Mouse (Mus musculus) forebrain, embryonic 16.5 days (tissue): Measurements from ENCODE around the gene Wdr19. TPM values are rescaled to one million over a fixed set of nuclear protein-coding genes. Genes with fewer than 3 reads are reported as not detected.

Experiments used
- ATAC-seq: fragments of 200-750 bp; cut with Nextera tagmentation; 2 replicates; pipeline ENCODE4 v1.8.0; 2017; ENCODE audit warnings: mild to moderate bottlenecking, moderate library complexity
- H3K27ac ChIP-seq: fragments of 300-500 bp; sonication (generic); 2 replicates; pipeline ENCODE4 v1.5.1; 2014; ENCODE audit warnings: low read length, control low read depth
- H3K27me3 ChIP-seq: fragments of 300-500 bp; sonication (generic); replicated peaks from 2 replicates; pipeline ENCODE4 v1.6.1; 2014; ENCODE audit warnings: low read length; ENCODE audit not compliant: control insufficient read depth, insufficient read depth
- H3K36me3 ChIP-seq: fragments of 300-500 bp; sonication (generic); 2 replicates; pipeline ENCODE4 v1.6.1; 2014; ENCODE audit not compliant: control insufficient read depth, insufficient read depth
- H3K4me1 ChIP-seq: fragments of 300-500 bp; sonication (generic); replicated peaks from 2 replicates; pipeline ENCODE4 v1.6.1; 2014; ENCODE audit warnings: low read length; ENCODE audit not compliant: control insufficient read depth, insufficient read depth
- H3K4me2 ChIP-seq: fragments of 300-500 bp; sonication (generic); 2 replicates; pipeline ENCODE4 v1.6.1; 2014; ENCODE audit warnings: mild to moderate bottlenecking, low read length, control low read depth
- H3K4me3 ChIP-seq: fragments of 300-500 bp; sonication (generic); replicated peaks from 2 replicates; pipeline ENCODE4 v1.5.1; 2014; ENCODE audit warnings: mild to moderate bottlenecking, low read length, control low read depth
- H3K9ac ChIP-seq: fragments of 300-500 bp; sonication (generic); replicated peaks from 2 replicates; pipeline ENCODE4 v1.6.1; 2014; ENCODE audit warnings: low read depth, low read length, control low read depth
- H3K9me3 ChIP-seq: fragments of 300-500 bp; sonication (generic); 2 replicates; pipeline ENCODE4 v1.6.1; 2016; ENCODE audit warnings: low read length; ENCODE audit not compliant: control insufficient read depth
- WGBS: fragments of 180-500 bp; shearing (Covaris S2); extraction: QIAGEN DNeasy Blood & Tissue Kit; methylation state at CpG from one replicate; pipeline ENCODE4 v1.1.7; 2014; 5-methylcytosine and 5-hydroxymethylcytosine counted together
- polyA plus RNA-seq: library from polyadenylated mRNA; unstranded; fragments of >200 nt; fragmentation: Nextera tagmentation; extraction: Ambion mirVana; gene quantifications from 2 replicates; pipeline ENCODE4 v1.2.1, GENCODE M21; 2015

The Wdr19 gene
- polyA plus RNA-seq, 1 experiment from 2014 or later, result 13.6 TPM

DNA sequence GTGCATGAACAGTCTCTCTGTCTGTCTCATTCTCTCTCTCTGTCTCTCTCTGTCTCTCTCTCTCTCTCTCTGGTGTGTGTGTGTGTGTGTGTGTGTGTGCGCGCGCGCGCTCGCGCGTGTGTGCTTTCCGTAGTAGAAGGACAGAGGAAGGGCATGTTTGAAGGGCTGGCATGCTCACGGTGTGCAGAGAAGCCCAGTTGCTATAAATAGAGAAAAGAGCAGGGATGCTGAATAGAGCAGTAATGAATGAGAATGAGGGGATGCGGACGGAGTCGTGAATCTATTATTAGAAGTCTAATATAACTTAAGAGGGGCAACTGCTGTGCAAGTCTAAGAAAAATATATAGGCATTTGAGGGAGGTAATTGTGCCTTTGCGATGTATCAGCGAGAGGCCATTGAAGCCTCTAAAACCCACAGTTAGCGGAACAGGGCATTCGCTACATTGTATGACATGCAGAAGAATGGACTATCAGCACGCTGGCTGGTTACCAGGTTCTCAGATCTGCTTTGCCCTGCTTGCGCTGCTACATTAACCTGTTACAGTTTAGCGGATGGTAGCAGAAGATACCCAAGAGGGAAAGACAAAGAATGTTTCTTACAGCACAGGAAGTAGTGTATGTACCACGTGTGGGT, 18.2 kb upstream of the Wdr19 start:
- peak; percentile 68 for ATAC-seq
- Histone ChIP-seq H3K9me3 (no peaks in the 10 kb centered on the region), H3K36me3 (no peaks in the 10 kb centered on the region), H3K9ac (0 out of 2 replicates have a peak overlapping the region, but pooled peaks have one; percentile 5), H3K27me3 (no peaks in the 10 kb centered on the region), H3K4me2 (peak overlapping the region; percentile 21; the same call in 1 of the 2 replicates), H3K4me1 (peaks cover 21% of the 10 kb centered on the region), H3K4me3 (no peak overlapping the region), H3K27ac (peak overlapping the region; percentile 36; the same call in 1 of the 2 replicates)
- WGBS, result 50% methylated on average over 21 of the region's 21 CpGs

DNA sequence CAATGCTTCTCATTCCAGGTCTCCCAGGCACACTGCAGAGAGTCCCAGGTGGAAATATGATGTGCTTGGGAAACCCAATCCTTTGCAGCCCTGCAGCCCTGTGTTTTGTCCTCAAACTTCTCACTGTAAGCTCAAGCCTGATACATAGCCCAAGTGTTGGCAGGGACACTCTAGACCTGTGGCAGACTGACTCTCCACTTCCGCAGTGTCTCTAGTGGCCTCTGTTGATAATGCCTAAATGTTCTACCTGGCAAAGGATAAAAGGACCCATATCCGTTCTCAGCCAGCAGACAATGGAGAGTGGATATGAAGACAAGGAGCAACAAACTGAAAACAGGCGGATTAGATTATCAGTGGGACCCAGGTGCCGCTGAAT, 17.7 kb upstream of the Wdr19 start:
- peaks cover 18% of the 10 kb centered on the region for H3K4me1 ChIP-seq
- no peak overlapping the region for H3K9ac ChIP-seq
- no peaks in the 10 kb centered on the region for H3K27me3 ChIP-seq
- no peaks in the 10 kb centered on the region for H3K9me3 ChIP-seq
- 74% methylated on average over 4 of the region's 4 CpGs for WGBS
- no peak overlapping the region; the same call in 1 of the 2 replicates for H3K27ac ChIP-seq
- no peak overlapping the region for H3K4me2 ChIP-seq
- H3K4me3 ChIP-seq, result no peak overlapping the region
- no peaks in the 10 kb centered on the region for H3K36me3 ChIP-seq
- 0 out of 2 replicates have a peak, but pooled peaks have one; percentile 11 for ATAC-seq

DNA sequence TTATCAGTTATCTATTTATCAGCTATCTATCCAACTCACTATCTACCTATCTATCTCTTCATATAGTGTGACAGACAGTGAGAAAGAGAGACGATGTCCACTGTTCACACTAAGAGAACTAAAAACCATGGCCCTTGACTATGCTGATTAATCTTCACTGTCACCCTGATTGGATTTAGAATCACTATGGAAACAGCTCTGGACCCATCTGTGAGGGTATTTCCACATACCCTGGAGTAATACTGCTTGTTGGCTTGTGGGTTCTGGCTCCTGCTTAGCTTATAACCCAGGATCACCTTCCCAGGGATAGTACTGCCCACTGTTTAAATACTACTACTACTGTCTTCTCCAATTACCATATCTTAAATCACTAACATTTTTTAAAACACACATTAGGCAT, 17.2 kb upstream of the Wdr19 start:
- Histone ChIP-seq H3K36me3 (no peaks in the 10 kb centered on the region), H3K9ac (no peak overlapping the region), H3K9me3 (no peaks in the 10 kb centered on the region), H3K4me1 (peaks cover 13% of the 10 kb centered on the region), H3K4me2 (no peak overlapping the region), H3K27ac (no peak overlapping the region), H3K27me3 (no peaks in the 10 kb centered on the region), H3K4me3 (no peak overlapping the region)
- 82% methylated on average over 1 of the region's 1 CpGs for WGBS
- ATAC-seq, result no peak

DNA sequence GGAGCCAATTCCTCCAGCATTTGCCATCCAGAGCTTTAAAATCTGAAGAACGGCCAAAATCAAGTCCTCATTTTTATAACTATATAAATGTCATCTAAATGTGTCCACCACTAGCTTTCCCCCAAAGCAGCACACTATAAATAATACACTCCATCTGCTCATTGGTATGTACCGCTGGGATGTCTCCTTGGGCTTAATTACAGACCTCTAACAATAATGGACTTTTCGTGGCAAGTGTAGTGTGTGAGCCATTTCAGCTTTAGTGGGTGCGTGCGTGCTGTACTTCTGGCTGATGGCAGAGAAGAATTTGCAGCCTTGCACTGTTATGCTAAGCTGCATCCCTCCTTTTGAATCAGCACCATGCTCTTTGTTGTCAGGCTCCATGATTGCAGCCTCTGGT, 7.9 kb upstream of the Wdr19 start:
- no peak overlapping the region for H3K27ac ChIP-seq
- peaks cover 3% of the 10 kb centered on the region; the same call in 1 of the 2 replicates for H3K9me3 ChIP-seq
- no peak overlapping the region for H3K4me2 ChIP-seq
- no peak overlapping the region for H3K4me3 ChIP-seq
- WGBS, result 74% methylated on average over 5 of the region's 5 CpGs
- H3K27me3 ChIP-seq, result no peaks in the 10 kb centered on the region
- H3K4me1 ChIP-seq, result no peaks in the 10 kb centered on the region
- peak; percentile 66 for ATAC-seq
- H3K9ac ChIP-seq, result no peak overlapping the region
- no peaks in the 10 kb centered on the region for H3K36me3 ChIP-seq

DNA sequence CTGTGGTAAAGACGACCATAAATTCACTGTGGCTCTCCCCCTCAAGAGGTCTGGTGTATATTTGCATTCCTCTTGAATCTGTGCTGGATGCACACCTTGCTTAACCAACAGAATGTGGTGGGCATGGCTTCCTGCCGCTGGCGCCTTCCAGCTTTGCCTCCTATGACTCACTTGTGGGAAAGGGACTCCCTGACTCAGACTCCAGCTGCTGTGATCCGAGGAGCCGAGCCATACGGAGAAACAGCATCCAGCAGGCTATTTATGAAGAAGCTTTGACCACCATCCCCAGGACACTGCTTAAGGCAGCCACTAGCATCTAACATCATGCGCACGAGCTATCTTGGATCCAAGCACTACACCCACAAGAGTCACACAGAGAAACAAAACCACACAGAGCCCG, 5.1 kb upstream of the Wdr19 start:
- Histone ChIP-seq H3K4me3 (no peak overlapping the region), H3K9ac (no peak overlapping the region), H3K4me1 (0 out of 2 replicates have a peak, but pooled peaks cover 2% of the 10 kb centered on the region), H3K27me3 (no peaks in the 10 kb centered on the region), H3K36me3 (no peaks in the 10 kb centered on the region), H3K27ac (no peak overlapping the region), H3K4me2 (no peak overlapping the region), H3K9me3 (peaks cover 3% of the 10 kb centered on the region; the same call in 1 of the 2 replicates)
- ATAC-seq, result no peak
- 94% methylated on average over 9 of the region's 9 CpGs for WGBS

DNA sequence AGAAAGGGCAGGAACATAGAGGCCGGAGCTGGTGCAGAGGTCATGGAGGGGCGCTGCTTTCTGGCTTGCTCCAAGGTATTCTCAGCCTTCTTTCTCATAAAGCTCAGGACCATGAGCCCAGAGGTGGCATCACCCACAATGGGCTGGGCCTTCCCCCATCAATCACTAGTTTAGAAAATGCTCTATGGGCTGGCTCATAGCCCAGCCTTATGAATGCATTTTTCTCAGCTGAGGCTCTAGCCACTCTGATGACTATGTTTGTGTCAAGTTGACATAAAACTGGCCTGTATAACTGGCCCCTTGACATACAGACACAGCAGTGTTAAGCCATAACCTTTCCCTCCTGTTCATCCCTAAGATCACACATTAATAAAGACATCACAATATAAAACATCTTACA, 5.2 kb downstream of the Wdr19 start:
- Histone ChIP-seq H3K9ac (no peak overlapping the region), H3K27me3 (no peaks in the 10 kb centered on the region), H3K4me1 (peaks cover 7% of the 10 kb centered on the region), H3K4me3 (no peak overlapping the region), H3K9me3 (no peaks in the 10 kb centered on the region), H3K36me3 (no peaks in the 10 kb centered on the region), H3K4me2 (no peak overlapping the region), H3K27ac (no peak overlapping the region)
- ATAC-seq, result no peak
- WGBS, result 80% methylated on average over 2 of the region's 2 CpGs

DNA sequence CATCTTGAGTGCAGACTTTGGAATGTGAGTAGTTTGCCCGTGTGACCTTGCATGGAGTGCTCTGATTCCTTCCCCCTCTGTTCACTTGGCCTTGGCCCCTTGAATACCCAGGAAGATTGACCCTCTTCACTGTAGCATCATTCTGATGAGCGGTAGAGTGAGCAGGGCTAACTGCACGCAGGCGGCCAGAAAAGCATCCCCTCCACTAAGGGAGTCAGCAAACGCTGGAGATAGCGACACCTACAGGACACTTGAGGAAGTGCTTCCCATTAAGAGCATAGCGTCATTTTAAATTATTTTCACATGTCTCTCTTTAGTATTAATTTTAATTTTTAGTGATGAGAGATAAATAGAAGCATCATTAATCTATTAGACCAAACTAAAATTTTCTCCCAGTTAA, 13.8 kb downstream of the Wdr19 start:
- no peak overlapping the region for H3K9ac ChIP-seq
- no peaks in the 10 kb centered on the region for H3K36me3 ChIP-seq
- H3K4me1 ChIP-seq, result no peaks in the 10 kb centered on the region
- H3K4me2 ChIP-seq, result no peak overlapping the region
- no peak for ATAC-seq
- no peaks in the 10 kb centered on the region for H3K27me3 ChIP-seq
- no peaks in the 10 kb centered on the region for H3K9me3 ChIP-seq
- no peak overlapping the region for H3K4me3 ChIP-seq
- 17% methylated on average over 7 of the region's 7 CpGs for WGBS
- no peak overlapping the region for H3K27ac ChIP-seq

DNA sequence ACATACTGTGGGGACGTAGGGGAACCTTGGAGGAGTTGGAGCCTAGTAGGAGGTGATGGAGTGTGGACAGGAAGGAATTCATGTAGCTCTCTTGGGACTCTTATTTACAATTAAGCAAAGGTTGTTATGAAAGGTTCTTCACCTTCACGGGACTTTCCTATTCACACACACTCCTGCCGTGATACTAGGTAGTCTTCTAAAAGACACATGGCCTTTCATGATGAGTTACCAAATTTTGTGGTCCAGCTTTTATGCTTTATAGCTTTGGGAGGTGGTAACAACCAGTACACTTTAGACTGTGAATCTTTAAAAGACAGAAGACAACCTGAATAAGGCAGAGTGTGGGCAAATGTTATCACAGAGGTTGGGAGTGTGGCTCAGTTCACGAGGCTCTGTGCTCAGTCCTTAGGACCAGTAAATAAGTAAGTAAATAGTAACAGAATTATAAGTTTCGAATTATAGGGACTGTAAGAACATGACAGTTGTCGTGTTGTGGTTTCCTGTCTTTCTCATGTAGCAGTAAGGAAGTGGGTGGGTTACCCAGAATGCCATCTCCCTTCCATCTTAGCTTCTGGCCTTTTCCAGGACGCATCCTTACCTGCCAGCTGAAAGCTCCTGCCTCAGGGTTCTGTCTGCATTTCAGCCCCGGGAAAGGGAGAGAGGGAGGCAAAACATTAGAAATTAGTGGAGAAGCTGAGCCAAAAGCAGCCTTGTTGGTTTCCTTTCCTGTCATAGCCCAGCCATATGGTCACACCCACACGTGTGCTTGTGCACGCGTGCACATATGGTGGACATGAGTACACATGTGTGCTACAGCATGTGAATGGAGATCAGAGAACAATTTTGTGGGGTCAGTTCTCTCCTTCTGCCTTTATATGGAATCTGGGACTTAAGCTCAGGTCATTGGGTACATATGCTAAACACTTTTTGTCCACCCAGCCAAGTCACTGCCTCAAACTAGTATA, 18.1 kb downstream of the Wdr19 start:
- H3K4me1 ChIP-seq, result no peaks in the 10 kb centered on the region
- H3K27ac ChIP-seq, result no peak overlapping the region
- no peaks in the 10 kb centered on the region for H3K27me3 ChIP-seq
- 91% methylated on average over 11 of the region's 11 CpGs for WGBS
- H3K9me3 ChIP-seq, result no peaks in the 10 kb centered on the region
- no peak for ATAC-seq
- no peaks in the 10 kb centered on the region for H3K36me3 ChIP-seq
- H3K4me3 ChIP-seq, result no peak overlapping the region
- H3K9ac ChIP-seq, result no peak overlapping the region
- H3K4me2 ChIP-seq, result no peak overlapping the region

DNA sequence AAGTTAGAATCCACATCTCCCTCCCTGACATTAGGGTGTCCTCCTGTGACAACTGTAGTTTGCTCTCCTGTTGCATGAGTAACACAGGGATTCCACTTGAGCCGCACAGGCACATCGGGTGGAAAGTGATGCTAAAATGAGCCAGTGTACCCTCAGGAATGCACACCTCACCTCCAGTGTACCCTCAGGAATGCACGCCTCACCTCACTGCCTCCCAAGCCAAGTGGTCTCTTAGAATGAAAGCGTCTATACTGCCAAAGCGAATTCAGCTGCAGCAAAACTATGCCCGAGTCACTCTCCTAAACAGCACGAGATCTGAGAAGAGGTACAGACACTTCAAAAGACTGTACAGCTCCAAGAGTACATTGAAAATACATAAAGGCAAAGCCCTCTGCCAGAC, 21.5 kb downstream of the Wdr19 start:
- H3K4me3 ChIP-seq, result no peak overlapping the region
- H3K27me3 ChIP-seq, result no peaks in the 10 kb centered on the region
- no peak overlapping the region for H3K27ac ChIP-seq
- H3K36me3 ChIP-seq, result no peaks in the 10 kb centered on the region; the same call in 1 of the 2 replicates
- no peak overlapping the region for H3K9ac ChIP-seq
- no peak for ATAC-seq
- H3K4me1 ChIP-seq, result no peaks in the 10 kb centered on the region
- no peaks in the 10 kb centered on the region for H3K9me3 ChIP-seq
- H3K4me2 ChIP-seq, result no peak overlapping the region
- 87% methylated on average over 7 of the region's 7 CpGs for whole genome bisulfite sequencing
